Mouse (Mus musculus): ENCODE data around the gene Gm35549.

Gm35549 gene

DNA sequence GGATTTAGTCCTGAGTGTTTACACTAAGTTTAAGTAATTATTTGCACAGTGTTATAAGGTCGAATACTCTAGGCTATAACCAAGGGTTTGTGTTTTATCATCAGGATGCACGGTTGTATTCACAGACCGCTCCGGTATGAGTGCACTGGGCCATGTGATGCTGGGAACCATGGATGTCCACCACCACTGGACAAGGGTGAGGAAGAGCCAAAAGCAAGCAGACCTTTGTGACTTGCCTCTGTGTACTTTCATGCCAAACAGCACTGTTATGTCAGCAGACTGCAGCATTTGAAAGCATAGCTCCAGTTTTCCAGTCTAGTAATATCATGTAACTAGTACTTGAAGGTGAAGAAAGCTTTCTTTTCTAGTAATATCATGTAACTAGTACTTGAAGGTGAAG is 17.1 kb downstream of the Gm35549 start:
- DNase-seq (ENCODE audit: low spot score), result no peak

DNA sequence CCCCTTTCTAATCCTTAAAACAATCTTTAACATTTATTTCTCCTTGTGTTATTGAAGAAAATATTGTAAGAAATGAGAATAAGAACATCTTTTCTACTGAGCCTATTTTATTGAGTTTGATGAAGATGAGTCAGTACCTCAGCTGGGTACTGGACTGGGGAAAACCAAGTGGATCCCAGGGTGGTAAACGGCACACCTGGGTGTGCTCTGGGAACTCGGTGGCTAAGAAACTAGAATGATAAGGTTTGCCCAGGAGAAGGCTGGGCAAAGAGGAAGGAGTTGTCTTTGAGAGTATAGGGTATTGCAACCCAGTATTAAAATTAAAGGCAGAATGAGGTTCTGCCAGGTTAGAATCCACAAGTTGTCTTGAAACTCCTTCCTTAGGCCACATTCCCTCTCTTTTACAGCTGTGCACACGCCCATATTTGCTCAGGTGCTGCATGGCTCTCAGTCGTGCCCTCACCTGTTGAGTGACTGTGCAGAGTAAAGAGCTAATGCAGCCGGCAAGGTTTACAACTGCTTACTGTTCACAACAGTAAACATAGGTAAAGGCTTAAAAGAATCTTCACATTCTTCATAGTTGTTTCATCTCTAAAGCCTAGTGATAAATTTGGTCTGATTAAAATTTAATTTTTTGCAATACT is 20.3 kb downstream of the Gm35549 start:
- DNase-seq (ENCODE audit: low spot score), result no peak

DNA sequence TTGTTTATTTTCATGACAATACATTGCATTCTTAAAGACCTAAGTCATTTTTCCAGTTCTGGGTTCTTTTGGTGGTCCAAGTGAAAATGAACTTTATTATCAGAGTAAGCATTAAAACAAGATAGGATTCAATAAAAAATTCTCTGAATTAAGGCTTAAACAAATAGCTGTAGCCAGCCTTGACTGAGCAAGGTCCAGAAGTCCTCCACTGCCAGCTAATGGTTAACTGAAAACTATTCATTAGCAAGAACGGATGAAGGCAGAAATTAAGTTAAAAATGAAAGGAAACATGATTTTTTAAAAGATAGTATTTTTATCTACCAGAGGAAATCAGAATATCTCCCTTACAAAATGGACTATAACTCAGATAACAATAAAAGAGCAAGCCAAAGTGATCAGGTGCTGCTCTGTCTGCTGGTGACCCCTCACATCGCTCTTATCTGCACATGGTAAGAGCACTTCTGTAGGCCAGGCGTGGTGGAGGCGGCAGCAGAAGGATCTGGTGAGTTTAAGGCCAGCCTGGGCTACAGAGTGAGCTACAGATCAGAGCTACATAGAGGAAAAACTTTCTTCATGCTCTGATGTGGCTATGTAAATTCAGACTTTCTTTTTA is 28.5 kb downstream of the Gm35549 start:
- DNase-seq (ENCODE audit: low spot score), result no peak

DNA sequence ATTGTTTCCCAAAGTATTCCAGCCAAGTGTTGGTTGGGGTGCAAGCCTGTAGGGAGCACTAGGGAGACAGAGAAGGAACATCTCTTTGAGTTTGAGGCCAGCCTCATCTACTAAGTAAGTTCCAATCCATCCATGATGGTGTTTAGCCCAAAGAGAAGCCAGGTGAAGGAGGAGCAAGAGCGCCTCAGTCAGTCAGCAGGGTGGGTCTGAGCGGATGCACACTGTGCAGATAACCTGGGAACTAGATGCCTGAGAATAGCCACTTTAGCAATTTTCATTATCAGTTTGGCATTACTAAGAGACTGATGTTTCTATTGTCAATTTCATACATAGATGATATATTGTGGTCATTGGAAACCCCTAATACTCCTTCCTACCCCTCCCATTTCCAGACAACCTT is 29.1 kb downstream of the Gm35549 start:
- no peak for DNase-seq (ENCODE audit: low spot score)

DNA sequence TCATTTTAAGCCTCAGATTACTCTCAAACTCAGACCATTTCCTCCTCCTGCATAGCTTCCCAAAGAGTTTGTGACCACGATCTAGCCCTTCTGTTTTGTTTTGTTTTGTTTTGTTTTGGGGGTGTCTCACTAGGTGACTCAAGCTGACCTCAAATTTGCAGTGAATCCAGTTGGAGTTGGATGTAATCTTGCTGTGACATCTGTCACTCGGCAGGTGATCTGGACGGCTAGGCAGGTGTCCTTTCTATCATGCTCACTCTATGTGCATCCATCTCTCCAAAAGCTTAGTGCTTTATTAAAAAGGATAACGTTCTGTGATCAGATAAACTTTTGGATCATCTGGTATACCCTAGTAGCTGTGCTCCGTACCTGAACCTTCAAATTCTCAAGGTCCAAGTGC is 31.4 kb downstream of the Gm35549 start:
- no peak for DNase-seq (ENCODE audit: low spot score)

DNA sequence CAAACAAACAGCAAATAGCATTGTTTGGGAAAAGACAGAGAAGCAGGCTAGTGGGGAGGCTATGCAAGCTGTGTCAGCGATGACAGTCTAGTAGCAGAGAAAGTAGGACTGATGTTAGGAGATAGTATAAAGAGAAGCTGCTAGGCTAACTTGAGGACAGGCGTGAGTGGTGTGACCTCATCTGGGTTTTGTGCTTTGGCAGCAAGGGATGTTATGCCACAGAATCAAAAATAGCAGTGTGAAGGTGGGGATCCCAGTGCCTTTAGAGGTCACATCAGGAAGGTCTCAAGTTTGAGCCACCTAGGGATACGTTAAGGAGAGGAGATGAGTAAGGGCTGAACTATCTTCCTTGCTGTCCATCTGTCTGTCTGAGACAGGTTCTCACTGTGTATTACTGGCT is 33.6 kb downstream of the Gm35549 start:
- no peak for DNase-seq (ENCODE audit: low spot score)

DNA sequence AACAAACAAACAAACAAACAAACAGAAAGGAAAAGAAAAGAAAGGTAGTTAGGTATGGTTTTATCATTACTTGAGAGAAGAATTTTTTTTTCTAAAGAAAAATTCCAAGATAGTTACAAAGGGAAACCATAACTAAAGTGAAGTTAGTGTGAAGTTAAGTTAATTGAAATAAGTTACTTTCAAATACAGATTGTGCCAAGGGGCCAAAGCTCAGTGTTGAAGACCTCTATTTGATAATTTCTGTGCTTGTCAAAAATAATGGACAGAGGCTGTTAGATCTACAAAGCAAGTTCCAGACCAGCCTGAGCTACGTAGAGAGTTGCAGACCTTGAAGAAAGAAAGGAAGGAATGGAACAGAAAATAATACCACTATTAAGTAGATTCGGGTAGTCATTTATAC is 36.6 kb downstream of the Gm35549 start:
- no peak for DNase-seq (ENCODE audit: low spot score)

DNA sequence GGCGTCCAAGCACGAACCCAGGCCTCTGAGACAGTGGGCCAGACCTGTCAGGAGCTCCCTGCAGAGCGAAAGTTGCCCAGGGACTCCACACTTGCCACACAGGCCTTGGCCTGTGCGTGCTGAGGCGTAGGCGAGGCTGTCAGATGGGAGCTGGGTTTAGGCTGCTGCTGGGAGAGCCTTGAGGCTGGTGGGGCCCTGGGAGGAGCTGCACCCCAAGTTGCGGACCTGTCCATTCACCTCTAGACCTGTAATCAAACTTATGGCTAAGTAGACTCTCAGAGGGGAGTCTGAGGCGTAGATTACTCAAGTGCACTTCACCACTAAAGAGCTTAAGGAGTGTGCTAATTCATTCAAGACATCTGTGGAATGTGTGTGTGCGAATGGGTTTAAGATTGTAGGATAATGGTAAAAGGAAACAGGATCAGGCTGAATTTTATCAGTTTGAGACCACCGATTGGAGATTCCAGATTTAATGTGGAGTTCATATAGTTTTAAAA is 37.9 kb downstream of the Gm35549 start:
- DNase-seq (ENCODE audit: low spot score), result no peak

DNA sequence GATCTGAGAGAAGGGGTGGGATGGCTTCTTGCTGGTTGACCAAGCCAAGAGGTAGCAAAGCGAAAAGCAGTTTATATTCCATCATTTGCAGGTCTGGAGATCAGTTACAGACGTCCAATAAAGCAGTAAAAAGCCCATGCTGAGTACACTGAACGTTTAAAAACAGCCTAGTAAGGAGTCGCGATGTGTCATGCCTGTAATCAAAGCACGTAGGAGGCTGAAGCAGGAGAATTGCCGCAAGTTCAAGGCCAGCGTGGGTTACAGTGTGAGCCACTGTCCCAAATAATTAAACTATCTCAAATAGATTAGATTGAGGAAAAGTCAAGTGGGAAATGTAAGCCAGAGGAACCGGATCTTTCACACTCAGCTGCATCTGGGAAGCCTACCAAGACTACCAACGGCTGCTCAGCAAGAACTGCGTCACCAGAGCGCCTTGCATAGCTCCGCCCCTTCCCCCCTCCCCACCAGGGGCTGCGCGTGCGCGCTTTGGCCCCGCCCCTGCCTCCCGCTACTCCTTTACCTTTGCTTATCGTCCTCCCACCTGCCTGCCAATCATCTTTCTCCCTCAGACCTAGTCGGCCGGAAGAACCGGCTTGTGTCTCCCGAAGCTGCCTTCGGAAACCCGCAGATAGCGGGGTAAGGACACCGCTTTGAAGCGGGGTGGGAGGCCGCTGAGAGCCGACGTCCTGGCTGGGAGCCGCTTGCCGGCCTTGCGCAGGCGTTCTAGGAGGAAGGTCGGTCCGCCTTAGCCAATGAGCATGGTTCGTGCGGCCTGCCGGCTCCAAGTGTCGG is 38.6 kb downstream of the Gm35549 start, which contains the start of gene Tcaim:
Tcaim (plus strand) TSS at position 487 of the 792 bp plus-strand sequence.
- peak; percentile 90 for DNase-seq (ENCODE audit: low spot score)

DNA sequence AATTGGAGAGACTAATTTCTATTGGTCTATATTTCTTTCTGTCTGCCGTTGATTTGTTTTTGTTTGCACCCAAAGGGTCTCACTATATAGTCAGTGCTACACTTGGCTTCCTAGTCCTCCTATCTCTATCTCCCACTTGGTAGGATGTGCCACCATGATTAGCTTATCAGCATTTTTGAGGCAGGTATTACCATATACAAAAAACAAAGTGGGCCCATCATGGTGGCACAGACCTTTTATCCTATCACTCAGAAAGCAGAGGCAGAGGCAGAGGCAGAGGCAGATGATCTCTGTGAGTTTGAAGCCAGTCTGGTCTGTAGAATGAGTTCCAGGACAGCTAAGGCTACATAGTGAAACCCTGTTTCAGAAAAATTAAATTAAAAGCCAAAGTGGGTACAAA is 57.3 kb downstream of the Gm35549 start:
- no peak for DNase-seq (ENCODE audit: low spot score)

DNA sequence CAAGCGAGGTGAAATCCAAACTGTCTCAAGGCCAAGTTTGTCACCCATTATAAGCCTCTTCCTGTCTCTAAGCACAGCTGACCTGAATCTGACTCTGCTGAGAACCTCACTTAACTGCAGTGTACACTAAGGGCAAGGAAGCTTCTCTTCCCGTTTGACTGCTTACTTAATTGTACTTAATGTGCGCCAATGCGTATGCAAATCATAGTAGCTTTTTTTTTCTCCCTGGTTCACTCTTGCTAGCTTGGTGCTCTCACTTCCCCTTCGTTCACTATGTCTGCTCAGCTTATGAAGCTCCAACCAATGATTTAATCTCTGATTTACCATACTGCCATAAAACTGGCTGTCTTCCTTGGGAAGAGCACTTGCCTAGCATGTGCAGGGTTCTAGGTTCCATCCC is 58.6 kb downstream of the Gm35549 start:
- DNase-seq (ENCODE audit: low spot score), result no peak

All from retina, embryonic 14.5 days (tissue).